Mouse (Mus musculus) heart, adult 11 months (tissue): Measurements from ENCODE around the gene Gclm.

ENCODE experiments used
- DNase-seq: peaks from one replicate; pipeline ENCODE4 v3.0.0; 2022

Gene Gclm

GRCm38 (mm10) chr3:122242876-122243275, 2.5 kb upstream of the Gclm start:
- DNase-seq = no peak

- DNase-seq = no peak
Observed at GRCm38 (mm10) chr3:122243416-122244167, 1.8 kb upstream of the Gclm start.

GRCm38 (mm10) chr3:122244759-122245158, 598 bp upstream of the Gclm start:
- DNase-seq = no peak

- DNase-seq = peak; percentile 96
Observed at GRCm38 (mm10) chr3:122245878-122246332, 548 bp downstream of the Gclm start.

GRCm38 (mm10) chr3:122246406-122246805, 1.0 kb downstream of the Gclm start:
- no peak for DNase-seq

GRCm38 (mm10) chr3:122246986-122247767, 1.8 kb downstream of the Gclm start:
- DNase-seq = no peak

GRCm38 (mm10) chr3:122247768-122248100, 2.4 kb downstream of the Gclm start:
- DNase-seq = no peak

- no peak for DNase-seq
Observed at GRCm38 (mm10) chr3:122252466-122253253, 7.3 kb downstream of the Gclm start.

GRCm38 (mm10) chr3:122254050-122254449, 8.7 kb downstream of the Gclm start:
- peak; percentile 81 for DNase-seq

GRCm38 (mm10) chr3:122269986-122270385, 24.6 kb downstream of the Gclm start:
- DNase-seq = peak; percentile 61

- DNase-seq = peak; percentile 10
Observed at GRCm38 (mm10) chr3:122272565-122272964, 27.2 kb downstream of the Gclm start.

- DNase-seq = peak; percentile 68
Observed at GRCm38 (mm10) chr3:122273407-122274240, 28.3 kb downstream of the Gclm start.

- DNase-seq = peak; percentile 99
Observed at GRCm38 (mm10) chr3:122274241-122275024, 29.1 kb downstream of the Gclm start, which contains the start of gene Dnttip2. Dnttip2 (plus strand) TSS chr3:122274388.

GRCm38 (mm10) chr3:122275111-122275510, 29.8 kb downstream of the Gclm start:
- DNase-seq = peak; percentile 76

GRCm38 (mm10) chr3:122287195-122287594, 41.8 kb downstream of the Gclm start:
- no peak for DNase-seq

- peak; percentile 55 for DNase-seq
Observed at GRCm38 (mm10) chr3:122288613-122289195, 43.3 kb downstream of the Gclm start.

- DNase-seq = peak; percentile 17
Observed at GRCm38 (mm10) chr3:122289344-122289743, 44.0 kb downstream of the Gclm start.

- DNase-seq = peak; percentile 97
Observed at GRCm38 (mm10) chr3:122290696-122291095, 45.3 kb downstream of the Gclm start.

GRCm38 (mm10) chr3:122291828-122292227, 46.5 kb downstream of the Gclm start:
- DNase-seq = peak; percentile 96

- peak; percentile 99 for DNase-seq
Observed at GRCm38 (mm10) chr3:122292300-122293222, 47.2 kb downstream of the Gclm start.
